Mouse (Mus musculus): ENCODE measurements at regions not wholly inside any gene's neighbourhood (a gene's known extent, or its start where the extent isn't known, plus 50 kb on each side); places are given as distances from the start of the nearest gene placed in this dataset.
A peak's percentile ranks its signal among the peaks of the same experiment; 100 is the strongest.

DNA sequence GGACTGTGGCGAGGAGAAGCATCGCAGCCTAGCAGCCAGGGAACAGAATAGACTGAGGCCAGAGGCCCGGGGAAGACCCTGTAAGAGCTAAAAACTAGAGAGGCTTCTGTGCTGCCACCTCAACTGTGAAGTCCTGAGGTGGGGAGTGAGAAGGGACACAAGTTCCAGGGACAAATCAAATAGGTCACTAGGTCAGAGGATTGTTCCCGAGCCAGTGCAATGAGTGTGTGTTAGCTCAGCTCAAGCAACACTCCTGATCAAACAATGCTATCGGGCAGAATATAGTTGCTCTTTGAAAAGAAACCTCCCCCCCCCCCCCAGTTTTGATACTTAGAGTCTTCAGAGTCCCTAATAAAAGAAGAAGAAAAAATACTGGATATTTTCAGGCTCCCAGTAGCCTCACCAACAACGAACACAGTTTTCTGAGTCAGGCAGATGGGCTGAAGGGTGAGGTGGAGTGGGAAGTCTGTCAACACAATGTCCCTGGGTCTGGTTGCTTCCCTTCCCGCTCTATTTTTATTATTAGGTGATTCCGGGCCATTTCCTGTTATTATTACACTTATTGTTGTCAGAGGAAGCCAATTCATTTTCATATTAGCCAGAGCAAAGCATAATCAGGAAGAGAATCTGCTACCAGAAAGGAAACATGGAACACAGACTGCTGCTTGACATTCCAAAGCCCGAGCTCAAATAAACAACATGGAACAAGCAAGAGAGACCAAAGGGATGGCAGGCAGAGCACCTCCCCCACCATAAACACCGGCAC lies 332.9 kb downstream of the 1500009L16Rik start:
- peaks cover 18% of the 10 kb centered on the region for H3K4me1 ChIP-seq
- H3K27ac ChIP-seq (replicated peaks) = no peak overlapping the region
- no peaks in the 10 kb centered on the region for H3K9me3 ChIP-seq (replicated peaks)
- no peak overlapping the region for H3K4me2 ChIP-seq
- H3K36me3 ChIP-seq = no peaks in the 10 kb centered on the region
- ATAC-seq (ENCODE audit: low FRiP score) = no peak
- H3K4me3 ChIP-seq (replicated peaks) = no peak overlapping the region
- no peaks in the 10 kb centered on the region for H3K27me3 ChIP-seq (replicated peaks)
- no peak overlapping the region for H3K9ac ChIP-seq (replicated peaks)
- WGBS = 75% methylated on average over 10 of the region's 10 CpGs

DNA sequence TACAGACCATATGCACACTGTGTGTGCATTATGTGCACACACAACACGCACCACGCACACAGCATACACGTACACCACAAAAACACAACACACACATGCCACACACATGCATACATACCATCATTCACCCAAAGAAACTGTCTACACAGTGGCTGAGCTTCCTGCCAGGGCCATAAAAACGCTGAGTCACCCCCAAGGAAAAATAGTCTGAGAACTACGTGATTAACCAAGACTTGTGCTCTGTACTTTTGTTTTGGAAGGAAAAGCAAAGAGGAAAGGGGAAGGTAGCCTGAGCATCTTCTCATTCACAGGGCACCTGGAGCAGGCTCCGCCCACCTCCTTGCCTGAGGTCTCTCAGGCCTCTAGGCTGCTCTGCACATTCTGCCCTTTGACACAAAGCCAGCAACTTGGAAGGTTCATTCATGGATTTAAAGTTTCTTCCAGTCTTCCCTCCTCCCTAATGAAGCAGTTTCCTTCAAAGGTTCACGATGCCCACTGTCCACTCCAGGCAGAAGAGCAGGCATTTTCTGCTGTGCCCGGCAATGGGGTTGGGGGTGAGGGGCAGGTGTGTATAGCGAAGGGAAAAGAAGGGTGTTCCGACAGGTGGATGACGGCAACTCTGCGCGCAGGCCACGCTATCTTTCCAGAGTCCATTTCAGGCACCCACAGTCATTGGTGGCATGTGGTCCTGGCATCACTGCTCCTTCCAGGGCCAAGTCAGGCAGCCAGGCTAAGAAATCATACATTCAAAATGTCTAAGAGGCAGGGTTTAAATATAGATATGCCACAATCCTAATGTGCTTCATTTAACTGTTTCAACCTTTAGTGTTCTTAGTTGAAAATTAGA lies 333.9 kb downstream of the 1500009L16Rik start:
- Histone ChIP-seq H3K27ac (replicated peaks) (no peak overlapping the region), H3K9ac (replicated peaks) (no peak overlapping the region), H3K36me3 (no peaks in the 10 kb centered on the region), H3K4me1 (peaks cover 25% of the 10 kb centered on the region), H3K4me2 (no peak overlapping the region), H3K27me3 (replicated peaks) (no peaks in the 10 kb centered on the region), H3K4me3 (replicated peaks) (no peak overlapping the region), H3K9me3 (replicated peaks) (no peaks in the 10 kb centered on the region)
- ATAC-seq (ENCODE audit: low FRiP score) = no peak
- WGBS = 88% methylated on average over 14 of the region's 14 CpGs

DNA sequence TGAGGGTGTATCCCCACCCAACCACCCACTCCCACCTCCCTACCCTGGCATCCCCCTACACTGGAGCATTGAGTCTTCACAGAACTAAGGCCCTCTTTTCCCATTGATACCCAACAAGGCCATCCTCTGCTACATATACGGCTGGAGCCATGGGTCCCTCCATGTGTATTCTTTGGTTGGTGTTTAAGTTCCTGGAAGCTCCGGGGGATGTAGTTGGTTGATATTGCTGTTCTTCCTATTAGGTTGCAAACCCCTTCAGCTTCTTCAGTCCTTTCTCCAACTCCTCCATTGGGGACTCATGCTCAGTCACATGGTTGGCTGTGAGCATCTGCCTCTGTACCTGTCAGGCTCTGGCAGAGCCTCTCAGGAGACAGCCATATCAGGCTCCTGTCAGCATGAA lies 335.6 kb downstream of the 1500009L16Rik start:
- 96% methylated on average over 2 of the region's 2 CpGs for WGBS
- H3K4me3 ChIP-seq (replicated peaks) = no peak overlapping the region
- peaks cover 25% of the 10 kb centered on the region for H3K4me1 ChIP-seq
- H3K27me3 ChIP-seq (replicated peaks) = no peaks in the 10 kb centered on the region
- H3K9ac ChIP-seq (replicated peaks) = no peak overlapping the region
- no peak overlapping the region for H3K27ac ChIP-seq (replicated peaks)
- H3K36me3 ChIP-seq = no peaks in the 10 kb centered on the region
- ATAC-seq (ENCODE audit: low FRiP score) = no peak
- H3K4me2 ChIP-seq = no peak overlapping the region
- no peaks in the 10 kb centered on the region for H3K9me3 ChIP-seq (replicated peaks)

DNA sequence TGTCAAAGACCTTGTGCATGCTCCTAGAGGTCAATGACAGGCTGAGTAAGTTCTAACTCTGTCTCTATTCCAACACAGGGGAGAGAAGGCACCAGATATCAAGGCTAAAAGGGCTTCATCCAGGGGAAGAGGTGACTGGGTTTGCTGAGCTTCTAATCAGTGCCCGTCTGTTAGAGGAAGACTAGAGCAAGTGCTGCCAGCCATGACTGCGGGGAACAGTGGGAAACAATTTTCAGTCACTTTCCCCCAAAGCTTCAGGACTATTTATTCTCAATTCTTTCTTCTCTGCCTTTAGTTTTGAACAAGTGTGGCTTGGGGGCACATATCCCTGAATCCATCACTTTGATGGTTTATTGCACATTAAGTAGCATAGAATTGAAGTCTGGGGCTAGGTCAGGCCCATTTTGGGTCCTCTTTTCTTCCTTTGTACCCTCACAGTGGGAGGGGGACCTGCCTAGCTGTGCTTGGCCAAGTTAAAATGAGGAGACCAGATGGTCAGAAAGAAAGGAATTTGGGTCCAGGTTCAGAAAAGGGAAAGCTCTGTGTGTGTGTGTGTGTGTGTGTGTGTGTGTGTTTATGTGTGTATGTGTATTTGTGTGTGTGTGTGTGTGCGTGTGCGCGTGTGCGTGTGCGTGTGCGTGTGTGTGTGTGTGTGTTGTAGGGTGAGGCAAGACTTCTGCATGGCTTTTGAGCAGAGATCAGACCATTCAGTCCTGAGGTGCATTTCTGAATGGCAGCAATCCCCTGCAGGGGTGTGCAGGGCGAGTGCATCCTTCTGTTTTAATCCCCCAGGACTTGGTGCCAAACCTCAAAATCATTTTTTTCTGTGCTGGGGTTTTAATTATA lies 337.2 kb downstream of the 1500009L16Rik start:
- Histone ChIP-seq H3K36me3 (no peaks in the 10 kb centered on the region), H3K9ac (replicated peaks) (no peak overlapping the region), H3K4me2 (no peak overlapping the region), H3K9me3 (replicated peaks) (no peaks in the 10 kb centered on the region), H3K27me3 (replicated peaks) (no peaks in the 10 kb centered on the region), H3K4me1 (peaks cover 20% of the 10 kb centered on the region), H3K4me3 (replicated peaks) (no peak overlapping the region), H3K27ac (replicated peaks) (no peak overlapping the region)
- ATAC-seq (ENCODE audit: low FRiP score) = no peak
- WGBS = 42% methylated on average over 9 of the region's 9 CpGs

DNA sequence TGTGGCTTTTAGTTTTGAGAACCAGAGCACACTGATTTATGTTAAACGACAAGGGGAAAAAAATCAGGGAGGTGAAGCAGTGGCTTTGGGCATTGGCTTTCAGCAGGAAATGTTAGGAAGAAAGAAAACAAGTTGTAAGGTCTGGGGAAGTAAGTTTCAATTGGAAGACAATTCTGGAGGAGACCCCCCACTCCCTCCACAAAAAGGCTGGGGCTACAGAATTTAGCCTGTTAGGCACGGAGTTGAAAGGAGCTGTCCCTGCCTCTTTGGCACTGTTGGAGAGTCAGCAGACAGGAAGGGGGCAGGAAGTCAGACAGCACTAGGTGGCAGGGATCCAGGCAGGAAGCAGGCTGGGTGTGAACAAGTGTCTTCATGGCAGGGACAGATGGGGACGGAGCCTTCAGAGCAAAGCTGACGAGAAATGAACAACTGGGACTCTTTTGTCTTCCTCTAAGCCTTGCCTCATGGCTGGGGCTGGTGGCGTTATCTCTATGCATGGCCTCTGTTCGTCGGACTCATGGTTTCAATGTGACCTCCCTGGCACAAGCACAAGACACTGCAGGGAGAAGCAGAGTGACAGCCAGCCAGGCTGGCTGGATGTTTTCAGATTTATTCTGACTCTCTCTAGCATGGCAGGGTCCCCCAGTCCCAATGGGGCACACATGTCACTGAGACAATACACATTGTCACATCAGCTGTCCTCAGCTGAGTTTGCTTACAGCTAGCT lies 338.0 kb downstream of the 1500009L16Rik start:
- Histone ChIP-seq H3K27ac (replicated peaks) (no peak overlapping the region; the same call in 1 of the 2 replicates), H3K9ac (replicated peaks) (no peak overlapping the region), H3K4me3 (replicated peaks) (no peak overlapping the region), H3K4me1 (peaks cover 17% of the 10 kb centered on the region), H3K4me2 (peak overlapping the region; percentile 17), H3K9me3 (replicated peaks) (no peaks in the 10 kb centered on the region), H3K27me3 (replicated peaks) (no peaks in the 10 kb centered on the region), H3K36me3 (no peaks in the 10 kb centered on the region)
- WGBS = 9% methylated on average over 7 of the region's 7 CpGs
- 0 out of 2 replicates have a peak, but pooled peaks have one; percentile 41 for ATAC-seq (ENCODE audit: low FRiP score)

DNA sequence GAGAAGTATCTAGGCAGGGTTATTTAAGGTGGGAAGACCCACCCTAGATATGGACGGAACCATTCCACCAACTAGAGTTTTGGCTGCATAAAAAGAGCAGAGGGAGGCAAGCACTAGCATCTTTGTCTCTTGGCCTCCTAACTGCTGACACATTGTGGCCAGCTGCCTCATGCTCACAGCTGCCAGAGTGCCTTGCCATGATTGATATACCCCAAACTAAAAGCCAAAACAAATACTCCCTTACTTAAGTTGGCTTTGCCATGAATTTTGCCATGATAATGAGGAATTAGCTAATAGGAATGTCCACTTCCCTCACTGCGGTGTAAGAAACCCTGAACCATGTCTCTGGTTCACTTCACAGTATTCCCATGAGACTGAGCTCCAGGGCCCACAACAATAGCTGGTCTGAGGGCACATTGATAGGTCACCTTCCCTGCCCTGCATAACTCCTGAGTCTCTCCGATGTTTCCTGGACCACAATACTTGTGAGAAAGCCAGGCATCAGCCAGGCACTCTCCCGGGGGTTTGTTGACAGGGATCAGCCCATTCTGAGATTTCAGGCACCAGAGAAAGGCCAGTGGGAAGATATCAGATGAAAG lies 344.5 kb downstream of the 1500009L16Rik start:
- ATAC-seq (ENCODE audit: low FRiP score) = no peak

DNA sequence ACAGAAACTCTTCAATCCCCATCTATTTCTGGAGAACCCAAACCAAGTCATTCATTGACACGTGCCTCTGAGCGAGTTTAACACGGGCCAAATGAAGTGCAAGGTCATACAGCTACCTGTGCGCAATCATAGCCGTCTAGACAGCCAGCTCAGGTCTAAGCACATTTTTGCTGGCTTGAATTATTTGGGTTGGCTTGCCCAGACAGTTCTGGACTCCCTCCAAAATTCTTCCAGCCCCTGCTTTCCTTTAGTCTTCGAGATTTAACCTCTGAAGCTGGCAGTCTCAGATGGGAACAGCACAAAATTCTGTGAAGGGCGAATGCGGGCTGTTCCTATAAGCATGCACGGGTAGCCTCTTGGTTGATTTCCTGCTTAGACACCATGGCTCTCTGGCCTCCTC lies 347.1 kb downstream of the 1500009L16Rik start:
- Histone ChIP-seq H3K27ac (replicated peaks) (no peak overlapping the region), H3K4me3 (replicated peaks) (no peak overlapping the region), H3K9me3 (replicated peaks) (no peaks in the 10 kb centered on the region), H3K27me3 (replicated peaks) (no peaks in the 10 kb centered on the region), H3K4me1 (peaks cover 8% of the 10 kb centered on the region), H3K4me2 (no peak overlapping the region), H3K9ac (replicated peaks) (no peak overlapping the region), H3K36me3 (no peaks in the 10 kb centered on the region)
- ATAC-seq (ENCODE audit: low FRiP score) = no peak
- WGBS = 84% methylated on average over 9 of the region's 9 CpGs

More for the DNA sequence above, 344.5 kb downstream of the 1500009L16Rik start:
- Histone ChIP-seq H3K4me3 (replicated peaks) (no peak overlapping the region), H3K36me3 (no peaks in the 10 kb centered on the region), H3K27ac (replicated peaks) (no peak overlapping the region), H3K4me2 (no peak overlapping the region), H3K9ac (replicated peaks) (no peak overlapping the region), H3K27me3 (replicated peaks) (no peaks in the 10 kb centered on the region), H3K4me1 (no peaks in the 10 kb centered on the region), H3K9me3 (replicated peaks) (no peaks in the 10 kb centered on the region)
- WGBS = 89% methylated on average over 4 of the region's 4 CpGs

DNA sequence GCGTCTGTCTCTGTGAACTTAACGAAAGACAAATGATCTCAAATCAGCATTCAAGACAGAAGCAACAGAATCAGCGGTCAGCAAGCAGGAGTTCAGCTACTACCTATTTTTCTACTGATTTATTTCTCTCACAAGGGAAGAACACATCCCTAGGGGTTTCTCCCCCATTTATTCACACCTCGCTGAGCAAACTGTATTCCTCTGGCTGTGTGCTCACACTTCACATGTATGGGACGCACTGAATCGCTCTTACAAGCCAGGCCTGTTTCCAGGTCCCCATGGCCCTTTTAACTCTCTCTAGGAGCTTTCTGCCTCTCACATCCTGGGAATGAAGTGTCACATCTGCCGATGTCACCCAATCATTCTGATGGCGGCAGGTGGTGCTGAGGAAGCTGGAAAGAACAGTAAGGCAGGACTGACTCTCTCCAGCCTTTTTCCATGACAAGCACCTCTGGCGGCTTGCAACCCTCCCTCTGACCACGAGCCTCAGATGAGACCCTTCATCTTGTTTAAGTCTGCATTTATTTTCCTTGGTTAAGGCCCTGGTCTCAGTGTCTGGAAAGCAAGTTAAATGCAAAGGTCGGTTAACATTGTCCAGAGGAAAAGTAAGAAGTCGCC lies 350.3 kb downstream of the 1500009L16Rik start:
- Histone ChIP-seq H3K9ac (replicated peaks) (no peak overlapping the region), H3K4me2 (peak overlapping the region; percentile 9; the same call in 1 of the 2 replicates), H3K36me3 (no peaks in the 10 kb centered on the region), H3K4me1 (peaks cover 8% of the 10 kb centered on the region), H3K9me3 (replicated peaks) (peaks cover 8% of the 10 kb centered on the region; the same call in 1 of the 2 replicates), H3K27me3 (replicated peaks) (no peaks in the 10 kb centered on the region), H3K4me3 (replicated peaks) (no peak overlapping the region), H3K27ac (replicated peaks) (no peak overlapping the region)
- ATAC-seq (ENCODE audit: low FRiP score) = no peak
- 28% methylated on average over 12 of the region's 12 CpGs for WGBS

DNA sequence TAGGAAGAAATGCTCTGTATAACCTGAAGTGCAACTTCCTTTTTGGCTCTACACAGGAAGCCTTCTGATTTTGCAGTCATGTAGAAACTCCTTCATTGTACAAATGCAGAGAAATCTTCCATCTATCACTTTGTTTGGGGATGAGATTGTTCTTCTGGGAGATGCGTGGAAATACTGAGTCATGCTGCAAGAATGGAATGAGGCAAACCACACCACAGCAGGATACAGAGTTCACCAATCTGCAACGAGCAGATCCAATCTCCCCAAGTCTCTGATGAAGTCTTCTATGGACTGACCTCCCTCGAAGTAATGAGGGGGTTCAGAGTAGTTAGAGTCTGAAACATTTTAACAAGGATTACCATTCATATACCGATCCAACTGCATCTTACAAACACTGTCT lies 352.9 kb downstream of the 1500009L16Rik start:
- 75% methylated on average over 4 of the region's 4 CpGs for WGBS

DNA sequence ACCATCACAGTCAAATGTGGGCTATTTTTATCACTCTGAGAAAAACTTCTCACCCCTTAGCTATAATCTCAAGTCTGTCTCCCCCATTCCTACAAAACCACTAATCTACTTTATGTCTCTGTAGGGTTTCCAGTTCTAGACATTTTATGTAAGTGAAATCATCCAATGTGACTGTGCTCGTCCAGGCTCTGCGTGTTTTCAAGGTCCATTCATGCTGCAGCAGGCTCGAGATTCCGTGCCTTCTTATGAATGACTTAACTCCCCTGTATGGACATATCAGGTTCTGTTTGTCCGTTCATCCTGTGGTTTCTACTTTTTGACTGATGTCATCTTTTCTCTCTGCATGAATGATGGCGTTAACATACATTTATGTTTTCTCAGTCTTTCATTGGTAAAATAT lies 357.6 kb downstream of the 1500009L16Rik start:
- 85% methylated on average over 6 of the region's 6 CpGs for WGBS
- no peaks in the 10 kb centered on the region for H3K4me1 ChIP-seq
- no peaks in the 10 kb centered on the region for H3K27me3 ChIP-seq (replicated peaks)
- peaks cover 8% of the 10 kb centered on the region; the same call in 1 of the 2 replicates for H3K9me3 ChIP-seq (replicated peaks)
- H3K4me3 ChIP-seq (replicated peaks) = no peak overlapping the region
- ATAC-seq (ENCODE audit: low FRiP score) = no peak
- H3K9ac ChIP-seq (replicated peaks) = no peak overlapping the region
- H3K36me3 ChIP-seq = no peaks in the 10 kb centered on the region
- H3K27ac ChIP-seq (replicated peaks) = no peak overlapping the region
- H3K4me2 ChIP-seq = no peak overlapping the region

More for the DNA sequence above, 352.9 kb downstream of the 1500009L16Rik start:
- no peak overlapping the region for H3K27ac ChIP-seq (replicated peaks)
- H3K9me3 ChIP-seq (replicated peaks) = peaks cover 8% of the 10 kb centered on the region; the same call in 1 of the 2 replicates
- no peaks in the 10 kb centered on the region for H3K27me3 ChIP-seq (replicated peaks)
- H3K4me3 ChIP-seq (replicated peaks) = no peak overlapping the region
- no peak overlapping the region for H3K9ac ChIP-seq (replicated peaks)
- H3K36me3 ChIP-seq = no peaks in the 10 kb centered on the region
- no peak for ATAC-seq (ENCODE audit: low FRiP score)
- H3K4me1 ChIP-seq = peaks cover 8% of the 10 kb centered on the region
- no peak overlapping the region for H3K4me2 ChIP-seq

Measured in neural tube, embryonic 15.5 days (tissue).